Mouse (Mus musculus) CH12.LX (cell line): ENCODE results near the gene Ascl5. TPM values are rescaled to one million over a fixed set of nuclear protein-coding genes. Genes with fewer than 3 reads are reported as not detected.

ENCODE experiments used
- DNase-seq: peaks from one replicate; pipeline ENCODE4 v3.0.0-alpha.2; 2013; ENCODE audit errors: extremely low read depth
- H3K27ac ChIP-seq: 2 replicates; pipeline ENCODE4 v1.5.1; 2012; ENCODE audit warnings: low read depth, mild to moderate bottlenecking, control low read depth, moderate library complexity; ENCODE audit not compliant: insufficient read depth
- H3K27me3 ChIP-seq: replicated peaks from 2 replicates; pipeline ENCODE3; 2012; ENCODE audit warnings: inconsistent platforms
- H3K36me3 ChIP-seq, 2 experiments: replicated peaks in 1 of 2; 2 replicates each; pipeline versions ENCODE3 to v1.6.1; 2012; ENCODE audit warnings: inconsistent platforms in 1 of 2, low read length in 1 of 2, mild to moderate bottlenecking in 1 of 2, mixed read lengths in 1 of 2, moderate library complexity in 1 of 2; ENCODE audit not compliant: control insufficient read depth in 1 of 2, insufficient read depth in 1 of 2
- H3K4me1 ChIP-seq, 2 experiments: 2 replicates each; pipeline ENCODE4 v1.6.1; 2012; ENCODE audit warnings: inconsistent platforms in 1 of 2, moderate library complexity in 1 of 2; ENCODE audit not compliant: insufficient read depth in 2 of 2, control insufficient read depth in 1 of 2
- H3K4me2 ChIP-seq: 2 replicates; pipeline ENCODE4 v1.6.1; 2012; ENCODE audit warnings: low read depth, mild to moderate bottlenecking, control low read depth; ENCODE audit not compliant: poor library complexity, insufficient read depth, severe bottlenecking
- H3K4me3 ChIP-seq, 3 experiments: fragments of 150-350 bp in 1 of 3; sonication (generic) in 1 of 3; replicated peaks in 1 of 3; 2 replicates each; pipeline versions ENCODE3 to v1.5.1; 2011 to 2012; ENCODE audit warnings: low read depth in 2 of 3, low read length in 2 of 3, mild to moderate bottlenecking in 2 of 3, moderate library complexity in 2 of 3, control low read depth in 1 of 3, improper control_type of control experiment in 1 of 3, inconsistent platforms in 1 of 3, mixed read lengths in 1 of 3; ENCODE audit not compliant: poor library complexity in 1 of 3
- H3K79me2 ChIP-seq: replicated peaks from 2 replicates; pipeline ENCODE4 v1.6.1; 2012; ENCODE audit warnings: mild to moderate bottlenecking, moderate library complexity; ENCODE audit not compliant: control insufficient read depth, poor library complexity, insufficient read depth, severe bottlenecking; ENCODE audit errors: extremely low read depth
- H3K9ac ChIP-seq: 2 replicates; pipeline ENCODE4 v1.6.1; 2012; ENCODE audit warnings: low read depth, mild to moderate bottlenecking, control low read depth, moderate library complexity; ENCODE audit not compliant: insufficient read depth
- H3K9me3 ChIP-seq: replicated peaks from 2 replicates; pipeline ENCODE3; 2012; ENCODE audit warnings: low read length, inconsistent platforms, mixed read lengths
- CHD1 ChIP-seq: IDR thresholded peaks from 2 replicates; pipeline ENCODE4 v1.6.1; 2012; ENCODE audit warnings: low read depth, low read length, improper control_type of control experiment, inconsistent platforms
- MAZ ChIP-seq: IDR thresholded peaks from 2 replicates; pipeline ENCODE4 v1.6.1; 2012; ENCODE audit warnings: low read depth, mild to moderate bottlenecking, inconsistent platforms, low read length, improper control_type of control experiment, moderate library complexity
- NRF1 ChIP-seq: IDR thresholded peaks from 2 replicates; pipeline ENCODE4 v1.6.1; 2014; ENCODE audit warnings: low read depth, mild to moderate bottlenecking, inconsistent platforms, low read length, improper control_type of control experiment, moderate library complexity
- SIN3A ChIP-seq: IDR thresholded peaks from 2 replicates; pipeline ENCODE4 v1.6.1; 2012; ENCODE audit warnings: low read length, improper control_type of control experiment, inconsistent platforms
- ZKSCAN1 ChIP-seq: IDR thresholded peaks from 2 replicates; pipeline ENCODE4 v1.6.1; 2012; ENCODE audit warnings: low read depth, inconsistent platforms, low read length, improper control_type of control experiment, borderline replicate concordance
- dilution Hi-C: fragments of 300-500 bp; cut with MboI; formaldehyde crosslinking; loops from 2 replicates; pipeline ENCODE4 v1.14.3; 2020; ENCODE audit warnings: low sequenced_read_pairs; ENCODE audit not compliant: extremely low pct_unique_long_range_greater_than_20kb, extremely low pct_ligation_motif_present
- in situ Hi-C: fragments of 300-500 bp; cut with MboI; formaldehyde crosslinking; loops from 3 replicates; pipeline ENCODE4 v1.14.3; 2019; ENCODE audit warnings: low sequenced_read_pairs, low pct_ligation_motif_present, low pct_unique_long_range_greater_than_20kb, mixed read lengths
- polyA plus RNA-seq: library from polyadenylated mRNA; unstranded; fragments of >175 nt; gene quantifications from 2 replicates; pipeline ENCODE4 v1.2.1, GENCODE M21; 2012; ENCODE audit warnings: low read depth; ENCODE audit not compliant: insufficient read length
- total RNA-seq, 2 experiments: library from RNA; depleted of rRNA; stranded (reverse); fragments of 300-350 nt in 1 of 2; fragments of >200 nt in 1 of 2; gene quantifications; 2 replicates each; pipeline ENCODE4 v1.2.3; 2012 to 2014

Gene Ascl5
- total and polyA plus RNA-seq, 3 experiments, result not detected

DNA sequence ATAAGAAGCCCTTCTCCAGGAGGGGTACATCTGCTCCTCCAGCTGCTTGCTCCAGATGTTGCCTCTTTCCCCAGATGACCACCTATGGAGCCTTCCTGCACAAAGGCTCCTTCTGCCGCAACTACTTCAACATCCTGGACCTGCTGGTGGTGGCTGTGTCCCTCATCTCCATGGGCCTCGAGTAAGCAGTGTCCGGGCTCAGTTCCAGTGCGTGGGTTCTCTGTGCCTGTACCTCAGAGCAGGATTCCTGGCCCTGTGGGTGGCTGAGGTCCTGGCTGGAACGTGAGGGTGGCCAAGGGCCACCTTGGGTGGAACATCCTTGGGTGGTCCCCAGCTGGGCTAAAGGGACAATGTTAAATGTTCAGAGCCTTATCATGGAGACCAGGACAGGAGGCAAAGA is 44.2 kb downstream of the Ascl5 start:
- Histone ChIP-seq H3K9ac (no peak overlapping the region), H3K27me3 (peaks cover 72% of the 10 kb centered on the region), H3K27ac (no peak overlapping the region), H3K79me2 (no peaks in the 10 kb centered on the region), H3K4me2 (no peak overlapping the region), H3K36me3 (no peaks in the 10 kb centered on the region), H3K4me3 (no peak overlapping the region), H3K4me1 (no peaks in the 10 kb centered on the region), H3K9me3 (peaks cover 1% of the 10 kb centered on the region)
- no peak for TF ChIP-seq CHD1
- TF ChIP-seq MAZ, result no peak
- no peak for TF ChIP-seq NRF1
- TF ChIP-seq SIN3A, result no peak
- no peak for TF ChIP-seq ZKSCAN1
- in situ Hi-C loops, result no loop called here
- no peak for DNase-seq
- dilution Hi-C loops, result no loop called here

Other genes starting within 250 kb of the Ascl5 start
- 0.13 TPM in 1 of 2 replicates, not detected in the other for gene Lad1, start 232.2 kb upstream of the Ascl5 start, total RNA-seq (2012; rRNA removed)
- gene Lad1, start 232.2 kb upstream of the Ascl5 start, total RNA-seq (2014; rRNA removed), result 0.24 TPM in 1 of 2 replicates, not detected in the other
- 0.17 and 0.25 TPM in 2 replicates for gene Lad1, start 232.2 kb upstream of the Ascl5 start, polyA plus RNA-seq
- gene Tnnt2, start 214.4 kb upstream of the Ascl5 start, total RNA-seq (2012; rRNA removed), result 5.5 and 8.6 TPM in 2 replicates
- gene Tnnt2, start 214.4 kb upstream of the Ascl5 start, total RNA-seq (2014; rRNA removed), result 3.6 and 5.0 TPM in 2 replicates
- gene Tnnt2, start 214.4 kb upstream of the Ascl5 start, polyA plus RNA-seq, result 31.1 and 32.5 TPM in 2 replicates
- not detected in 2 replicates for gene Pkp1, start 131.6 kb upstream of the Ascl5 start, total RNA-seq (2012; rRNA removed)
- not detected in 2 replicates for gene Pkp1, start 131.6 kb upstream of the Ascl5 start, total RNA-seq (2014; rRNA removed)
- gene Pkp1, start 131.6 kb upstream of the Ascl5 start, polyA plus RNA-seq, result not detected in 2 replicates
- gene Igfn1, start 44.5 kb upstream of the Ascl5 start, total RNA-seq (2012; rRNA removed), result not detected in 2 replicates
- not detected in 2 replicates for gene Igfn1, start 44.5 kb upstream of the Ascl5 start, total RNA-seq (2014; rRNA removed)
- gene Igfn1, start 44.5 kb upstream of the Ascl5 start, polyA plus RNA-seq, result 0.04 TPM in 1 of 2 replicates, not detected in the other
- 19.1 and 22.2 TPM in 2 replicates for gene Tmem9, start 42.7 kb upstream of the Ascl5 start, total RNA-seq (2012; rRNA removed)
- gene Tmem9, start 42.7 kb upstream of the Ascl5 start, total RNA-seq (2014; rRNA removed), result 28.2 and 30.1 TPM in 2 replicates
- gene Tmem9, start 42.7 kb upstream of the Ascl5 start, polyA plus RNA-seq, result 23.9 and 28.6 TPM in 2 replicates
- gene Cacna1s, start 1.9 kb downstream of the Ascl5 start, total RNA-seq (2012; rRNA removed), result 54.0 and 61.7 TPM in 2 replicates
- 84.1 and 90.0 TPM in 2 replicates for gene Cacna1s, start 1.9 kb downstream of the Ascl5 start, total RNA-seq (2014; rRNA removed)
- gene Cacna1s, start 1.9 kb downstream of the Ascl5 start, polyA plus RNA-seq, result 33.9 and 42.5 TPM in 2 replicates
- 21.1 and 26.2 TPM in 2 replicates for gene Kif21b, start 80.6 kb downstream of the Ascl5 start, total RNA-seq (2012; rRNA removed)
- gene Kif21b, start 80.6 kb downstream of the Ascl5 start, total RNA-seq (2014; rRNA removed), result 6.0 and 7.3 TPM in 2 replicates
- 22.6 and 32.4 TPM in 2 replicates for gene Kif21b, start 80.6 kb downstream of the Ascl5 start, polyA plus RNA-seq
- gene Mroh3, start 162.0 kb downstream of the Ascl5 start, total RNA-seq (2012; rRNA removed), result not detected in 2 replicates
- gene Mroh3, start 162.0 kb downstream of the Ascl5 start, total RNA-seq (2014; rRNA removed), result not detected in 2 replicates
- gene Mroh3, start 162.0 kb downstream of the Ascl5 start, polyA plus RNA-seq, result not detected in 2 replicates
- 0.34 and 0.42 TPM in 2 replicates for gene Inava, start 183.5 kb downstream of the Ascl5 start, total RNA-seq (2012; rRNA removed)
- not detected in 2 replicates for gene Inava, start 183.5 kb downstream of the Ascl5 start, total RNA-seq (2014; rRNA removed)
- gene Inava, start 183.5 kb downstream of the Ascl5 start, polyA plus RNA-seq, result 0.11 and 0.34 TPM in 2 replicates
- gene Gpr25, start 210.1 kb downstream of the Ascl5 start, total RNA-seq (2012; rRNA removed), result not detected in 2 replicates
- gene Gpr25, start 210.1 kb downstream of the Ascl5 start, total RNA-seq (2014; rRNA removed), result not detected in 2 replicates
- not detected in 2 replicates for gene Gpr25, start 210.1 kb downstream of the Ascl5 start, polyA plus RNA-seq